Mouse (Mus musculus) embryonic facial prominence, embryonic 11.5 days (tissue): ENCODE results near the gene Gpr156. TPM values are rescaled to one million over a fixed set of nuclear protein-coding genes. Genes with fewer than 3 reads are reported as not detected.

Source experiments
- ATAC-seq: fragments of 200-750 bp; cut with Nextera tagmentation; replicated peaks from 2 replicates; pipeline ENCODE4 v1.8.0; 2017; ENCODE audit warnings: low read depth; ENCODE audit not compliant: insufficient number of reproducible peaks, low FRiP score, low TSS enrichment
- DNase-seq: peaks from one replicate; pipeline ENCODE4 v3.0.0-alpha.2; 2015; ENCODE audit warnings: low spot score
- H3K27ac ChIP-seq: fragments of 300-500 bp; sonication (generic); replicated peaks from 2 replicates; pipeline ENCODE4 v1.5.1; 2014; ENCODE audit warnings: mild to moderate bottlenecking, low read depth, low read length, control low read depth
- H3K27me3 ChIP-seq: fragments of 300-500 bp; sonication (generic); 2 replicates; pipeline ENCODE4 v1.6.1; 2014; ENCODE audit warnings: mild to moderate bottlenecking, low read length, moderate library complexity, mixed read lengths; ENCODE audit not compliant: control insufficient read depth, insufficient read depth
- H3K36me3 ChIP-seq: fragments of 300-500 bp; sonication (generic); replicated peaks from 2 replicates; pipeline ENCODE4 v1.6.1; 2014; ENCODE audit warnings: low read depth, mild to moderate bottlenecking, low read length, moderate library complexity, mixed read lengths; ENCODE audit not compliant: control insufficient read depth, insufficient read depth
- H3K4me1 ChIP-seq: fragments of 300-500 bp; sonication (generic); 2 replicates; pipeline ENCODE4 v1.6.1; 2014; ENCODE audit warnings: low read length, mixed read lengths; ENCODE audit not compliant: control insufficient read depth, insufficient read depth
- H3K4me2 ChIP-seq: fragments of 300-500 bp; sonication (generic); 2 replicates; pipeline ENCODE4 v1.6.1; 2014; ENCODE audit warnings: low read depth, mild to moderate bottlenecking, control low read depth, low read length, moderate library complexity
- H3K4me3 ChIP-seq: fragments of 300-500 bp; sonication (generic); 2 replicates; pipeline ENCODE4 v1.5.1; 2014; ENCODE audit warnings: low read depth, low read length, control low read depth
- H3K9ac ChIP-seq: fragments of 300-500 bp; sonication (generic); replicated peaks from 2 replicates; pipeline ENCODE4 v1.6.1; 2014; ENCODE audit warnings: mild to moderate bottlenecking, control low read depth, low read length
- H3K9me3 ChIP-seq: fragments of 300-500 bp; sonication (generic); replicated peaks from 2 replicates; pipeline ENCODE4 v1.6.1; 2016; ENCODE audit warnings: mild to moderate bottlenecking, low read length, inconsistent platforms, mixed read lengths; ENCODE audit not compliant: control insufficient read depth
- WGBS: fragments of 180-500 bp; shearing (Covaris S2); extraction: QIAGEN DNeasy Blood & Tissue Kit; methylation state at CpG from one replicate; pipeline ENCODE4 v1.1.7; 2014; 5-methylcytosine and 5-hydroxymethylcytosine counted together
- polyA plus RNA-seq: library from polyadenylated mRNA; unstranded; fragments of >200 nt; fragmentation: Nextera tagmentation; extraction: Ambion mirVana; gene quantifications from 2 replicates; pipeline ENCODE4 v1.2.1, GENCODE M21; 2014

Gene Gpr156
- polyA plus RNA-seq, 1 experiment from 2014 or later = 1.5 TPM

GRCm38 (mm10) chr16:37898790-37899189 lies 17.5 kb upstream of the Gpr156 start:
- Histone ChIP-seq H3K36me3 (no peaks in the 10 kb centered on the region), H3K9ac (no peak overlapping the region), H3K4me3 (no peak overlapping the region), H3K27me3 (no peaks in the 10 kb centered on the region), H3K9me3 (no peaks in the 10 kb centered on the region), H3K27ac (no peak overlapping the region), H3K4me2 (no peak overlapping the region), H3K4me1 (no peaks in the 10 kb centered on the region)
- no peak for DNase-seq
- 76% methylated on average over 5 of the region's 5 CpGs for WGBS
- ATAC-seq = no peak

GRCm38 (mm10) chr16:37899357-37899756 lies 16.9 kb upstream of the Gpr156 start:
- Histone ChIP-seq H3K27ac (no peak overlapping the region), H3K4me3 (no peak overlapping the region), H3K9me3 (no peaks in the 10 kb centered on the region), H3K4me1 (no peaks in the 10 kb centered on the region), H3K36me3 (no peaks in the 10 kb centered on the region), H3K4me2 (no peak overlapping the region), H3K27me3 (no peaks in the 10 kb centered on the region), H3K9ac (no peak overlapping the region)
- WGBS = 33% methylated on average over 2 of the region's 2 CpGs
- DNase-seq = peak; percentile 44
- ATAC-seq = no peak

GRCm38 (mm10) chr16:37901318-37901717 lies 15.0 kb upstream of the Gpr156 start:
- H3K4me1 ChIP-seq = no peaks in the 10 kb centered on the region

GRCm38 (mm10) chr16:37906456-37906855 lies 9.8 kb upstream of the Gpr156 start:
- no peak overlapping the region for H3K4me3 ChIP-seq
- WGBS = 100% methylated on average over 3 of the region's 3 CpGs
- ATAC-seq = no peak

More at GRCm38 (mm10) chr16:37901318-37901717, 15.0 kb upstream of the Gpr156 start:
- no peaks in the 10 kb centered on the region for H3K9me3 ChIP-seq
- WGBS = 44% methylated on average over 11 of the region's 11 CpGs
- ATAC-seq = no peak
- no peak overlapping the region for H3K27ac ChIP-seq
- no peaks in the 10 kb centered on the region for H3K36me3 ChIP-seq
- H3K9ac ChIP-seq = no peak overlapping the region
- H3K4me2 ChIP-seq = no peak overlapping the region
- no peak overlapping the region for H3K4me3 ChIP-seq
- H3K27me3 ChIP-seq = no peaks in the 10 kb centered on the region
- no peak for DNase-seq

GRCm38 (mm10) chr16:37911086-37911485 lies 5.2 kb upstream of the Gpr156 start:
- Histone ChIP-seq H3K27me3 (no peaks in the 10 kb centered on the region), H3K4me2 (no peak overlapping the region), H3K9ac (no peak overlapping the region), H3K9me3 (no peaks in the 10 kb centered on the region), H3K27ac (no peak overlapping the region), H3K36me3 (no peaks in the 10 kb centered on the region), H3K4me1 (no peaks in the 10 kb centered on the region), H3K4me3 (no peak overlapping the region)
- no peak for ATAC-seq
- WGBS = 75% methylated on average over 1 of the region's 1 CpGs
- no peak for DNase-seq

More at GRCm38 (mm10) chr16:37906456-37906855, 9.8 kb upstream of the Gpr156 start:
- Histone ChIP-seq H3K27me3 (no peaks in the 10 kb centered on the region), H3K4me2 (no peak overlapping the region), H3K36me3 (no peaks in the 10 kb centered on the region), H3K4me1 (no peaks in the 10 kb centered on the region), H3K9me3 (no peaks in the 10 kb centered on the region), H3K27ac (no peak overlapping the region), H3K9ac (no peak overlapping the region)
- no peak for DNase-seq

- H3K9ac ChIP-seq = no peak overlapping the region
- H3K27me3 ChIP-seq = no peaks in the 10 kb centered on the region
- no peak for DNase-seq
- no peak overlapping the region for H3K27ac ChIP-seq
- WGBS = 14% methylated on average over 7 of the region's 7 CpGs
- H3K36me3 ChIP-seq = no peaks in the 10 kb centered on the region
- H3K4me1 ChIP-seq = no peaks in the 10 kb centered on the region
- H3K4me3 ChIP-seq = peak overlapping the region; percentile 47
- ATAC-seq = no peak
- H3K9me3 ChIP-seq = no peaks in the 10 kb centered on the region
- H3K4me2 ChIP-seq = peak overlapping the region; percentile 81; the same call in 1 of the 2 replicates
Observed at GRCm38 (mm10) chr16:37916818-37917201, 514 bp downstream of the Gpr156 start.

- H3K27me3 ChIP-seq = no peaks in the 10 kb centered on the region
- no peaks in the 10 kb centered on the region for H3K36me3 ChIP-seq
- H3K9me3 ChIP-seq = no peaks in the 10 kb centered on the region
- no peak for DNase-seq
- ATAC-seq = no peak
- 84% methylated on average over 6 of the region's 6 CpGs for WGBS
- H3K4me2 ChIP-seq = no peak overlapping the region
- H3K9ac ChIP-seq = no peak overlapping the region
- no peak overlapping the region for H3K27ac ChIP-seq
- H3K4me3 ChIP-seq = no peak overlapping the region
- H3K4me1 ChIP-seq = no peaks in the 10 kb centered on the region
Observed at GRCm38 (mm10) chr16:37919000-37919399, 2.7 kb downstream of the Gpr156 start.

- Histone ChIP-seq H3K27me3 (no peaks in the 10 kb centered on the region), H3K9ac (no peak overlapping the region), H3K4me3 (no peak overlapping the region), H3K36me3 (no peaks in the 10 kb centered on the region), H3K4me1 (no peaks in the 10 kb centered on the region), H3K4me2 (no peak overlapping the region), H3K27ac (no peak overlapping the region), H3K9me3 (no peaks in the 10 kb centered on the region)
- DNase-seq (no peak), ATAC-seq (no peak)
- WGBS = 61% methylated on average over 8 of the region's 8 CpGs
Observed at GRCm38 (mm10) chr16:37920842-37921409, 4.6 kb downstream of the Gpr156 start.
